Mouse (Mus musculus): ENCODE results near the gene Limch1. TPM values are rescaled to one million over a fixed set of nuclear protein-coding genes. Genes with fewer than 3 reads are reported as not detected.
A peak's percentile ranks its signal among the peaks of the same experiment; 100 is the strongest.

Gene Limch1
- polyA plus RNA-seq, 1 experiment from 2014 or later, result 22.2 TPM

DNA sequence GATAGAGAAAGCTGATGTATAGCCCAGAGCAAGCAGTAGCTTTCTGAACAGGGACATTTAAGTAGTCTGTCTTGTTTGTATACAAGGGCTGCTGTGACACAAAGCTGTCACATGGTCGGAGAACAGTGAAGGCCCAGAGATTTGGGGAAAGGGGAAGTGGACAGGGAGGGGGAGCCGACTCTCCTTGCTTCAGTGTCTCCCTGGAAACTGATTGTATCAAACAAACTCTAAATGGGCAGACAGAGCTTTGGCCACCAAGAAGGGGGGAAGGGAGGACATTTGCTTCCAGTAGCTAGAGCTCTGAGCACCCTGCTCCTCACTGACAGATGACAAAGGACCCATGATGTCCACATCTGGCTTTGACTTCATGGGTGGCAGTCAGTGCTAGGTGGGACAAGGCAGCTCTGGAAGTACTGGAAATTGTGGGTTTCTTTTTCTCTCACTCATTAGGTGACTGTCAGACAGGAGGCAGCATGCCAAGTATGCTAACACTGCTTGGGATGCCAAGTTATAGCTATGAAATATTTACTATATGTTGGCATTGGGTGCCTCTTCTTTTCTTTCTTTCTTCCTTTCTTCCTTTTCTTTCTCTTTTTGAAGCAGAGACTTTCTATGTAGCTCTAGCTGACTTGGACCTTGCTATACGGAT is 5.8 kb downstream of the Limch1 start:
- Histone ChIP-seq H3K27ac (ENCODE audit: low read length) (no peak overlapping the region), H3K9me3 (replicated peaks; ENCODE audit: control insufficient read depth, low read length) (no peaks in the 10 kb centered on the region), H3K4me3 (ENCODE audit: low read length) (no peak overlapping the region), H3K4me1 (ENCODE audit: control insufficient read depth, insufficient read depth, low read length) (peaks cover 14% of the 10 kb centered on the region), H3K27me3 (ENCODE audit: control insufficient read depth, insufficient read depth, low read length) (peaks cover 17% of the 10 kb centered on the region), H3K36me3 (ENCODE audit: control insufficient read depth, insufficient read depth) (no peaks in the 10 kb centered on the region), H3K4me2 (ENCODE audit: low read depth, low read length) (no peak overlapping the region), H3K9ac (ENCODE audit: low read length) (no peak overlapping the region)
- no peak for ATAC-seq (replicated peaks; ENCODE audit: extremely low read depth, insufficient read depth, low FRiP score)
- WGBS, result 30% methylated on average over 3 of the region's 3 CpGs

GRCm38 (mm10) chr5:66753620-66754019 is 8.0 kb downstream of the Limch1 start:
- H3K4me3 ChIP-seq (ENCODE audit: low read length), result no peak overlapping the region
- H3K27me3 ChIP-seq (ENCODE audit: control insufficient read depth, insufficient read depth, low read length), result peaks cover 14% of the 10 kb centered on the region
- 51% methylated on average over 9 of the region's 9 CpGs for WGBS
- H3K36me3 ChIP-seq (ENCODE audit: control insufficient read depth, insufficient read depth), result no peaks in the 10 kb centered on the region
- H3K9me3 ChIP-seq (replicated peaks; ENCODE audit: control insufficient read depth, low read length), result no peaks in the 10 kb centered on the region
- no peak overlapping the region for H3K9ac ChIP-seq (ENCODE audit: low read length)
- H3K4me2 ChIP-seq (ENCODE audit: low read depth, low read length), result no peak overlapping the region
- H3K27ac ChIP-seq (ENCODE audit: low read length), result peak overlapping the region; percentile 64
- peaks cover 11% of the 10 kb centered on the region for H3K4me1 ChIP-seq (ENCODE audit: control insufficient read depth, insufficient read depth, low read length)
- 0 out of 2 replicates have a peak, but pooled peaks have one; percentile 24 for ATAC-seq (replicated peaks; ENCODE audit: extremely low read depth, insufficient read depth, low FRiP score)

GRCm38 (mm10) chr5:66756821-66757705 is 11.4 kb downstream of the Limch1 start:
- Histone ChIP-seq H3K9ac (ENCODE audit: low read length) (no peak overlapping the region), H3K9me3 (replicated peaks; ENCODE audit: control insufficient read depth, low read length) (no peaks in the 10 kb centered on the region), H3K27ac (ENCODE audit: low read length) (no peak overlapping the region), H3K27me3 (ENCODE audit: control insufficient read depth, insufficient read depth, low read length) (peaks cover 6% of the 10 kb centered on the region; the same call in 1 of the 2 replicates), H3K4me2 (ENCODE audit: low read depth, low read length) (no peak overlapping the region), H3K36me3 (ENCODE audit: control insufficient read depth, insufficient read depth) (no peaks in the 10 kb centered on the region), H3K4me1 (ENCODE audit: control insufficient read depth, insufficient read depth, low read length) (peaks cover 8% of the 10 kb centered on the region), H3K4me3 (ENCODE audit: low read length) (no peak overlapping the region)
- ATAC-seq (replicated peaks; ENCODE audit: extremely low read depth, insufficient read depth, low FRiP score), result peak; percentile 37; the same call in 1 of the 2 replicates
- WGBS, result 60% methylated on average over 10 of the region's 10 CpGs

- ATAC-seq (replicated peaks; ENCODE audit: extremely low read depth, insufficient read depth, low FRiP score), result no peak
- 71% methylated on average over 2 of the region's 2 CpGs for WGBS
- Histone ChIP-seq H3K27ac (ENCODE audit: low read length) (no peak overlapping the region), H3K9ac (ENCODE audit: low read length) (no peak overlapping the region), H3K9me3 (replicated peaks; ENCODE audit: control insufficient read depth, low read length) (no peaks in the 10 kb centered on the region), H3K4me2 (ENCODE audit: low read depth, low read length) (no peak overlapping the region), H3K4me1 (ENCODE audit: control insufficient read depth, insufficient read depth, low read length) (peaks cover 7% of the 10 kb centered on the region), H3K27me3 (ENCODE audit: control insufficient read depth, insufficient read depth, low read length) (peaks cover 6% of the 10 kb centered on the region; the same call in 1 of the 2 replicates), H3K36me3 (ENCODE audit: control insufficient read depth, insufficient read depth) (no peaks in the 10 kb centered on the region), H3K4me3 (ENCODE audit: low read length) (no peak overlapping the region)
These were observed 12.1 kb downstream of the Limch1 start for GRCm38 (mm10) chr5:66757706-66758237.

- ATAC-seq (replicated peaks; ENCODE audit: extremely low read depth, insufficient read depth, low FRiP score), result no peak
- peaks cover 6% of the 10 kb centered on the region; the same call in 1 of the 2 replicates for H3K27me3 ChIP-seq (ENCODE audit: control insufficient read depth, insufficient read depth, low read length)
- H3K9ac ChIP-seq (ENCODE audit: low read length), result no peak overlapping the region
- no peak overlapping the region for H3K27ac ChIP-seq (ENCODE audit: low read length)
- WGBS, result 77% methylated on average over 2 of the region's 2 CpGs
- H3K4me1 ChIP-seq (ENCODE audit: control insufficient read depth, insufficient read depth, low read length), result no peaks in the 10 kb centered on the region
- H3K9me3 ChIP-seq (replicated peaks; ENCODE audit: control insufficient read depth, low read length), result no peaks in the 10 kb centered on the region
- no peaks in the 10 kb centered on the region for H3K36me3 ChIP-seq (ENCODE audit: control insufficient read depth, insufficient read depth)
- H3K4me2 ChIP-seq (ENCODE audit: low read depth, low read length), result no peak overlapping the region
- H3K4me3 ChIP-seq (ENCODE audit: low read length), result no peak overlapping the region
These were observed 13.7 kb downstream of the Limch1 start for GRCm38 (mm10) chr5:66759354-66759753.

GRCm38 (mm10) chr5:66760747-66761146 is 15.1 kb downstream of the Limch1 start:
- no peaks in the 10 kb centered on the region for H3K9me3 ChIP-seq (replicated peaks; ENCODE audit: control insufficient read depth, low read length)
- peaks cover 6% of the 10 kb centered on the region; the same call in 1 of the 2 replicates for H3K27me3 ChIP-seq (ENCODE audit: control insufficient read depth, insufficient read depth, low read length)
- no peaks in the 10 kb centered on the region for H3K36me3 ChIP-seq (ENCODE audit: control insufficient read depth, insufficient read depth)
- no peak overlapping the region for H3K27ac ChIP-seq (ENCODE audit: low read length)
- H3K4me3 ChIP-seq (ENCODE audit: low read length), result no peak overlapping the region
- whole genome bisulfite sequencing, result 46% methylated on average over 10 of the region's 10 CpGs
- H3K9ac ChIP-seq (ENCODE audit: low read length), result no peak overlapping the region
- no peaks in the 10 kb centered on the region for H3K4me1 ChIP-seq (ENCODE audit: control insufficient read depth, insufficient read depth, low read length)
- ATAC-seq (replicated peaks; ENCODE audit: extremely low read depth, insufficient read depth, low FRiP score), result no peak
- H3K4me2 ChIP-seq (ENCODE audit: low read depth, low read length), result no peak overlapping the region

DNA sequence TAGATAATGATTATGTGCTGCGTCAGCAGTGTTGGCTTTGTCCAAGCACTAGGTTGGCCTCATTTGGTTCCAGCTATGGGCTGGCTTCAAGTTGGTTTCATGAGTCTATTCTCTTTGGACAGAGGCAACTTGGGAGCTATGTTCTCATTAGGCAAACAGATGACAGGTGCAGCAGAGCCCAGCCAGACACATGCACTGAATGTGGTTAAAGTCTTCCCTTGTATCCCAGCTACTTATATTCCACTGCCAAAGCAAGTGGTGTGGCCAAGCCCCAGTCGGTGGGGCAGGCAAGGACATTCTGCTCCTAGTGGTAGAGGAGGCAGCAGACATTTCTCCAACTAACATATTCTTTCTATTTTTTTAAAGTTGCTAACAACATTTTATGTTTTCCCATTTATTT is 16.4 kb downstream of the Limch1 start:
- Histone ChIP-seq H3K27me3 (ENCODE audit: control insufficient read depth, insufficient read depth, low read length) (peaks cover 6% of the 10 kb centered on the region; the same call in 1 of the 2 replicates), H3K4me1 (ENCODE audit: control insufficient read depth, insufficient read depth, low read length) (no peaks in the 10 kb centered on the region), H3K36me3 (ENCODE audit: control insufficient read depth, insufficient read depth) (no peaks in the 10 kb centered on the region), H3K4me3 (ENCODE audit: low read length) (no peak overlapping the region), H3K9me3 (replicated peaks; ENCODE audit: control insufficient read depth, low read length) (no peaks in the 10 kb centered on the region), H3K27ac (ENCODE audit: low read length) (no peak overlapping the region), H3K4me2 (ENCODE audit: low read depth, low read length) (no peak overlapping the region), H3K9ac (ENCODE audit: low read length) (no peak overlapping the region)
- ATAC-seq (replicated peaks; ENCODE audit: extremely low read depth, insufficient read depth, low FRiP score), result no peak
- 69% methylated on average over 2 of the region's 2 CpGs for WGBS

DNA sequence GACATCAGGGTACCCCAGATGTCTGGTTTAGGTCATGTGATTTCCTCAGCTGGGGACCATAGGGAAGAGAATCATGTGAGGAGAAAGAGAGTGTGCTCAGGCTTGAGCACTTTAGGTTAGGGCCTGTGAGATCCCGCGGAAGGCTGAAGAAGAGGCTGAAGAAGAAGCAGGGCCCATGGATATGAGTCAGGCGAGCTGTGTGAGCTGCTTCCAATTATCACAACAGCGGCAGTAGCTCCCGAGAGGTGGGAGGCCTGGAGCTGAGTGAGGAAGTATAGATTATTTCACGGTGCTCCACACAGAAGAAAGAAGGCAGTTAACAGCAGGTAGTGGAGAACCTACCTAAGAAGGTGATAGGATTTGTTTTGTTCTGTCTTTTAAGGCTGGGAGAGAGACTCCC is 18.5 kb downstream of the Limch1 start:
- Histone ChIP-seq H3K9ac (ENCODE audit: low read length) (no peak overlapping the region), H3K36me3 (ENCODE audit: control insufficient read depth, insufficient read depth) (no peaks in the 10 kb centered on the region), H3K9me3 (replicated peaks; ENCODE audit: control insufficient read depth, low read length) (no peaks in the 10 kb centered on the region), H3K27me3 (ENCODE audit: control insufficient read depth, insufficient read depth, low read length) (no peaks in the 10 kb centered on the region), H3K4me1 (ENCODE audit: control insufficient read depth, insufficient read depth, low read length) (no peaks in the 10 kb centered on the region), H3K4me2 (ENCODE audit: low read depth, low read length) (no peak overlapping the region), H3K4me3 (ENCODE audit: low read length) (no peak overlapping the region), H3K27ac (ENCODE audit: low read length) (no peak overlapping the region)
- ATAC-seq (replicated peaks; ENCODE audit: extremely low read depth, insufficient read depth, low FRiP score), result no peak
- 73% methylated on average over 6 of the region's 6 CpGs for WGBS

DNA sequence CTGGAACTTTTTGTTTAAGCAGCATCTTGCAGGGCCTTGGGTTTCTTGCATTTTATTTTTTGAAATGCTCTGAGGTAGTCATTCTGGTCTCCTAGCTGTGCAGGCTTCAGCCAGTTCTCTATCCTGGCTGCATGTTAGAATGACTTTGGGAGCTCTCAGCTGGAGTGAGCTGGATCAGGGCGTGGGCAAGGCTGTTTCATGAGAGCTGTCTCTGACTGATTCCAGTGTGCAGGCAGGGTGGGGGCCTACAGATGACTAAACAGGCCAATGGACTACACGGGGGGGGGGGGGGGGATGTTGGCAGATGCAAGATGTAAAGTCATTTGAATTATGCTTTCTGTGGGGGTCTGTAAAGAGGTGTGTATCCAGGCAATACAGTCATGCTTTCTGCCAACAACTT is 20.3 kb downstream of the Limch1 start:
- no peaks in the 10 kb centered on the region for H3K9me3 ChIP-seq (replicated peaks; ENCODE audit: control insufficient read depth, low read length)
- ATAC-seq (replicated peaks; ENCODE audit: extremely low read depth, insufficient read depth, low FRiP score), result no peak
- no peak overlapping the region for H3K9ac ChIP-seq (ENCODE audit: low read length)
- no peak overlapping the region for H3K4me3 ChIP-seq (ENCODE audit: low read length)
- no peaks in the 10 kb centered on the region for H3K36me3 ChIP-seq (ENCODE audit: control insufficient read depth, insufficient read depth)
- H3K4me1 ChIP-seq (ENCODE audit: control insufficient read depth, insufficient read depth, low read length), result no peaks in the 10 kb centered on the region
- WGBS, result 54% methylated on average over 2 of the region's 2 CpGs
- H3K27me3 ChIP-seq (ENCODE audit: control insufficient read depth, insufficient read depth, low read length), result no peaks in the 10 kb centered on the region
- H3K27ac ChIP-seq (ENCODE audit: low read length), result no peak overlapping the region
- H3K4me2 ChIP-seq (ENCODE audit: low read depth, low read length), result no peak overlapping the region

Data from heart, embryonic 16.5 days (tissue).